Mouse (Mus musculus): ENCODE measurements around the gene Dnah17.
A peak's percentile ranks its signal among the peaks of the same experiment; 100 is the strongest.

Dnah17 gene

GRCm38 (mm10) chr11:117993190-117994175 is 137.0 kb downstream of the Dnah17 start:
- DNase-seq, result no peak

- peak; percentile 98 for DNase-seq
These were observed 138.6 kb downstream of the Dnah17 start for GRCm38 (mm10) chr11:117991502-117992470.

- no peak for DNase-seq
These were observed 140.5 kb downstream of the Dnah17 start for GRCm38 (mm10) chr11:117989926-117990325.

GRCm38 (mm10) chr11:117989241-117989640 is 141.2 kb downstream of the Dnah17 start:
- DNase-seq, result no peak

GRCm38 (mm10) chr11:117987968-117988367 is 142.5 kb downstream of the Dnah17 start:
- no peak for DNase-seq

GRCm38 (mm10) chr11:117987032-117987451 is 143.4 kb downstream of the Dnah17 start:
- no peak for DNase-seq

GRCm38 (mm10) chr11:117986126-117987031 is 144.1 kb downstream of the Dnah17 start, which contains the start of gene Pgs1:
Gene Pgs1 (plus strand): TSS chr11:117986292.
- DNase-seq, result peak; percentile 99

- DNase-seq, result no peak
These were observed 146.7 kb downstream of the Dnah17 start for GRCm38 (mm10) chr11:117983770-117984169.

- no peak for DNase-seq
These were observed 148.0 kb downstream of the Dnah17 start for GRCm38 (mm10) chr11:117982426-117982825.

- no peak for DNase-seq
These were observed 151.0 kb downstream of the Dnah17 start for GRCm38 (mm10) chr11:117979388-117979787.

GRCm38 (mm10) chr11:117977694-117978360 is 152.6 kb downstream of the Dnah17 start:
- peak; percentile 86 for DNase-seq

- DNase-seq, result peak; percentile 96
These were observed 154.3 kb downstream of the Dnah17 start for GRCm38 (mm10) chr11:117976081-117976582.

- DNase-seq, result peak; percentile 90
These were observed 155.0 kb downstream of the Dnah17 start for GRCm38 (mm10) chr11:117975211-117975967.

- peak; percentile 94 for DNase-seq
These were observed 155.9 kb downstream of the Dnah17 start for GRCm38 (mm10) chr11:117974327-117975125.

GRCm38 (mm10) chr11:117973569-117973968 is 156.9 kb downstream of the Dnah17 start:
- no peak for DNase-seq

- DNase-seq, result no peak
These were observed 157.5 kb downstream of the Dnah17 start for GRCm38 (mm10) chr11:117972656-117973558.

Data from heart, adult 11 months (tissue).